Mouse (Mus musculus) kidney, embryonic 15.5 days (tissue): ENCODE measurements around the gene Slc17a9. TPM values are rescaled to one million over a fixed set of nuclear protein-coding genes. Genes with fewer than 3 reads are reported as not detected.
A peak's percentile ranks its signal among the peaks of the same experiment; 100 is the strongest.
"Not testable (repeated sequence)": the region's sequence is repeated elsewhere in the genome, so short reads cannot be mapped to it uniquely, and the experiment has no call there.

Experiments used
- ATAC-seq: fragments of 200-750 bp; cut with Nextera tagmentation; replicated peaks from 2 replicates; pipeline ENCODE4 v1.8.0; 2017; ENCODE audit warnings: moderate TSS enrichment; ENCODE audit not compliant: low FRiP score
- H3K27ac ChIP-seq: fragments of 300-500 bp; sonication (generic); 2 replicates; pipeline ENCODE4 v1.5.1; 2015; ENCODE audit warnings: mild to moderate bottlenecking, inconsistent platforms
- H3K27me3 ChIP-seq: fragments of 300-500 bp; sonication (generic); 2 replicates; pipeline ENCODE4 v1.6.1; 2015; ENCODE audit warnings: inconsistent platforms
- H3K36me3 ChIP-seq: fragments of 300-500 bp; sonication (generic); 2 replicates; pipeline ENCODE4 v1.6.1; 2015; ENCODE audit warnings: inconsistent platforms
- H3K4me1 ChIP-seq: fragments of 300-500 bp; sonication (generic); 2 replicates; pipeline ENCODE4 v1.6.1; 2015; ENCODE audit warnings: inconsistent platforms
- H3K4me2 ChIP-seq: fragments of 300-500 bp; sonication (generic); 2 replicates; pipeline ENCODE4 v1.6.1; 2015; ENCODE audit warnings: moderate library complexity, mild to moderate bottlenecking, inconsistent platforms
- H3K4me3 ChIP-seq: fragments of 300-500 bp; sonication (generic); replicated peaks from 2 replicates; pipeline ENCODE4 v1.5.1; 2015; ENCODE audit warnings: mild to moderate bottlenecking, inconsistent platforms
- H3K9ac ChIP-seq: fragments of 300-500 bp; sonication (generic); 2 replicates; pipeline ENCODE4 v1.6.1; 2015; ENCODE audit warnings: mild to moderate bottlenecking, inconsistent platforms
- H3K9me3 ChIP-seq: fragments of 300-500 bp; sonication (generic); replicated peaks from 2 replicates; pipeline ENCODE4 v1.6.1; 2016; ENCODE audit warnings: inconsistent platforms
- WGBS: fragments of 180-500 bp; shearing (Covaris S2); methylation state at CpG from one replicate; pipeline ENCODE4 v1.1.7; 2015; ENCODE audit warnings: mixed read lengths; 5-methylcytosine and 5-hydroxymethylcytosine counted together
- polyA plus RNA-seq: library from polyadenylated mRNA; unstranded; fragments of >200 nt; fragmentation: Nextera tagmentation; extraction: Ambion mirVana; gene quantifications from 2 replicates; pipeline ENCODE4 v1.2.1, GENCODE M21; 2015

Slc17a9 gene
- polyA plus RNA-seq, 1 experiment from 2014 or later, result 0.58 TPM

DNA sequence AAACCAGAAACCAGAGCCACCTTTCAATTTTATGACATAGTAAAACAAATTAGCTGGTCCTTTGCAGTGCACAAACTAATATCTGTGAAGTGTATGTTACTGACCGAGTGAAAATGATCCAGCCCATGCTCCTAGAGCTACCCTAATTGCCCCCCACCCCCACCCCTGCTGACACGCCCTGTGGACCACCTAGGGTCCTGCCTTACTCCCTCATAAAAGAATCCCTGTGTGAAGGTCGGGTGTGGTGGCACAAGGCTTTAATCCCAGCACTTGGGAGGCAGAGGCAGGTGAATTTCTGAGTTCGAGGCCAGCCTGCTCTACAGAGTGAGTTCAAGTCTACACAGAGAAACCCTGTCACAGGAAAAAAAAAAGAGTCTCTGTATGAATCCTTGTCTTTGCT lies 13.5 kb upstream of the Slc17a9 start:
- ATAC-seq, result no peak
- peak overlapping the region; percentile 100 for H3K4me3 ChIP-seq
- H3K4me1 ChIP-seq, result peaks cover 23% of the 10 kb centered on the region
- no peaks in the 10 kb centered on the region for H3K27me3 ChIP-seq
- no peaks in the 10 kb centered on the region for H3K9me3 ChIP-seq
- peak overlapping the region; percentile 100 for H3K9ac ChIP-seq
- peak overlapping the region; percentile 75 for H3K4me2 ChIP-seq
- H3K36me3 ChIP-seq, result peaks cover 34% of the 10 kb centered on the region
- WGBS, result 49% methylated on average over 4 of the region's 4 CpGs
- H3K27ac ChIP-seq, result no peak overlapping the region

DNA sequence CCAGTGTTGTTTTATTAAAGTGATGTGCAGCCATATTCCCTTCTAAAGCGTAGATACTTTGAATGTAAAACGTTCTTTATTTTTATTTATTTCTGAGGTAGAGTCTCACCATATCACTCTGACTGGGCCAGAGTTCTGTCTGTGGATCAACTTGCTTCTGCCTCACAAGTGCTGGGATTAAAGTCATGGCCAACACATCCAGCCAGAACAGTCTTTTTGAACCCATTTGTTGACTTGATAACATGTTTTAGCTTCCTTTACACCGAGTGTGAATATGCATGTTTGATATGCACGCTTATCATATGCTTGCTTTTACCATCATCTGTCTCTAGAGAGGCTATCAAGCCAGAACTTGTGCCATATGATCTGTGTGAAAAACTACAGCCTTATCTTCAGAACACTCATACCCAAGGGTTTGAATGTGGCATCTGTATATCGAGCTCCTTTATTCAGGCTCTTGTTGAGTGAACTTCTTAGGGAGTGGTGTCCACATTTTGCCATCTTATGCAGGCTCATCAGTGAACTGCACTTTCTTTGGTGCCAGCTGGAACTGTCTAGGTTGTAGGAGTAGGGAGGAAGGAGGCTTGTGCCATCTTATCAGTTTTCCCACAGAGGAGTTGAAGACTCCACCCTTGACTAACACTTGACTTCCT lies 12.9 kb upstream of the Slc17a9 start:
- Histone ChIP-seq H3K27ac (no peak overlapping the region), H3K4me2 (no peak overlapping the region), H3K4me1 (peaks cover 23% of the 10 kb centered on the region), H3K27me3 (no peaks in the 10 kb centered on the region), H3K9me3 (no peaks in the 10 kb centered on the region), H3K36me3 (peaks cover 41% of the 10 kb centered on the region), H3K9ac (no peak overlapping the region), H3K4me3 (no peak overlapping the region)
- ATAC-seq, result no peak
- 88% methylated on average over 5 of the region's 5 CpGs for WGBS

DNA sequence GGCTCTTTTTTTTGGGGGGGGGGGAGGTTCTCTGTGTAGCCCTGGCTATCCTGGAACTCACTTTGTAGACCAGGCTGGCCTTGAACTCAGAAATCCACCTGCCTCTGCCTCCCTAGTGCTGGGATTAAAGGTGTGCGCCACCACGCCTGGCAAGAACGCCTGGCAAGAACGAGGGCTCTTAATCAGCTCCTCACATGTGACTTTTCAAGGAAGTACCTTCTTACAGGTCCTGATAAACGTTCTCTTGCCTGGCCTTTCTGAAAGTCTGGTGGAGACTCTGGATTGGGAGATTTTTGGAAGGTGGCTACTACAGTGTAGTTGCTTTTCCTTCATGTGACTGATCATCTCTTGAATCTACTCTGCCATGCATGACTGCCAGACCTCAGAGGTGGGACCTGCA lies 2.3 kb upstream of the Slc17a9 start:
- not testable (repeated sequence) for ATAC-seq, H3K4me2 ChIP-seq, H3K27me3 ChIP-seq, H3K9me3 ChIP-seq, H3K4me3 ChIP-seq, H3K27ac ChIP-seq, H3K9ac ChIP-seq
- peaks cover 64% of the 10 kb centered on the region for H3K36me3 ChIP-seq
- 84% methylated on average over 5 of the region's 5 CpGs for WGBS
- H3K4me1 ChIP-seq, result peaks cover 24% of the 10 kb centered on the region

DNA sequence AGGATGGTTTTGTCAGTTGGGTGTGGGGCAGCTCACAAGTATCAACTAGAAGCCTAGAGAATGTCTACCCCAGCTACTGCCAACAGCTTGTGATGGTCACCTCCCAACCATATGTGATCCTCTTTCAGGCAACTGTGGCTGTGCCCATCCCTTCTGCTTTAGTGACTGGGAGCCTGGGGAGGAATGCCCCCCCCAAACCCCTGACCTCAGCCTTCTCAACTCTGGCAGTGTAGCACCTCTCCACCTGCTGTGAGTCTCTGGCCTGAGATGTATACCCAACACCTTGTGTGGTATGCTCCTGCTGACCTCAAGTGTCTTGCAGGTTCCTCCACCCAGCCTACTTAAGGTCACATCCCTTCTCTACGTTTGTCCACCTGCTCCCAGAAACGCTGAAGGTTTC lies 1.2 kb upstream of the Slc17a9 start:
- WGBS, result 59% methylated on average over 2 of the region's 2 CpGs
- Histone ChIP-seq H3K36me3 (peaks cover 53% of the 10 kb centered on the region), H3K4me2 (no peak overlapping the region), H3K9ac (no peak overlapping the region), H3K4me1 (peaks cover 24% of the 10 kb centered on the region), H3K27me3 (no peaks in the 10 kb centered on the region), H3K27ac (no peak overlapping the region), H3K9me3 (no peaks in the 10 kb centered on the region), H3K4me3 (no peak overlapping the region)
- ATAC-seq, result no peak

DNA sequence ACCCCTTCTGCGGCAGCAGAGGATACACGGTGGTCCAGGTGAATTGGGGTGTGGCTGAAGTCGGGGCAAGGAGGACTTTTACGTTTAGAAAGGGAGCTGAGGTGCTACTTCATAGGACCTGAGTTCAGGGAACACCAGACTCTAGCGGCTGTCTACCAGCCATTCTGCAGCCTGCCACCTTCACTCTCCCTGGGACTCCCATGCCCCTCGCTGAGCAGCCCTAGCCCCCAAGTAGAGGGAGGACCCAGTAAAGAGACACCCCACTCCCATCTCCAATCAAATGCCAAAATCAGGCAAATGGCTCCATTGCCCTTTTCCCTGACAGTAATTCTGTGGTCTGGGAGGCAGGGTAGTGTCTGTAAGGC lies 333 bp downstream of the Slc17a9 start:
- WGBS, result 4% methylated on average over 6 of the region's 6 CpGs
- Histone ChIP-seq H3K27ac (no peak overlapping the region), H3K4me2 (peak overlapping the region; percentile 58), H3K27me3 (no peaks in the 10 kb centered on the region), H3K9ac (peak overlapping the region; percentile 41; the same call in 1 of the 2 replicates), H3K4me1 (peaks cover 24% of the 10 kb centered on the region), H3K4me3 (peak overlapping the region; percentile 22), H3K36me3 (peaks cover 37% of the 10 kb centered on the region), H3K9me3 (no peaks in the 10 kb centered on the region)
- no peak; the same call in 1 of the 2 replicates for ATAC-seq

DNA sequence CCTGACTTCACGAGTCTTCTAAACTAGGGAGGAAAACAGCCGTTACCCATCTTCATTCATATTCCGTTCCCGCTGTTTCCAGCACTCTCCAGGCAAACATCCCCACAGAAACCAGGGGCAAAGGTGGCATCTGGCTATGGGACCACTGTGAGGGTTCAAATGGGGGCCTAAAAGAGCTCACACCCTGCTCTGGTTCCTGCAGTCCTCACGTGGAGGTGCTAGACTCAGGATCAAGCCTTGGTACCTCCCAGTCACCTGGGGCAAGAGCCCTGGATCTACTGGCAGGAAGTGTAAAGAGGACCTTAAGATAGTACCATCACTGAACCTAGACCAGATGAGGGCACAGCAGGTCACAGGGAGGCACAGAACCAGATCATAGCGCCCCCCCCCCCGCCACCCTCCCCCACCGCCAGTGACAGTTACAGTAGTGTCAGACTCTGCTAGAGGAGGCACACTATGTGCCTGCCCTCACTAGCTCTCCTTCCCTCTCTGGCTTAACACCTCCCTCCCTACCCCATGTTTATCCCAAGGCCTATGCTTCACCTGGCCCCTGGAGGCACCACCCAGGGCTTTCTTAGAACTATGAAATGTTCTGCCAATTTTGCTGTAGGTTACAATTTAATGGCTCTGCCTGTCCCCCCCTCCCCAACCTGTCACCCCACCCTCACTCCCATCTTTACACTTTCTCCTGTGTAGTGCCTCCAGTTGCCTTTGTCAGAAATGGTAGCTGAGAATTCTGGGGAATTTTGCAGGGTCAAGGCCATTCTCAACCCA lies 980 bp downstream of the Slc17a9 start:
- Histone ChIP-seq H3K4me3 (no peak overlapping the region), H3K27me3 (no peaks in the 10 kb centered on the region), H3K4me2 (peak overlapping the region; percentile 58), H3K9ac (no peak overlapping the region), H3K9me3 (no peaks in the 10 kb centered on the region), H3K4me1 (peaks cover 24% of the 10 kb centered on the region), H3K36me3 (peaks cover 31% of the 10 kb centered on the region), H3K27ac (no peak overlapping the region)
- WGBS, result 25% methylated on average over 8 of the region's 8 CpGs
- ATAC-seq, result no peak

DNA sequence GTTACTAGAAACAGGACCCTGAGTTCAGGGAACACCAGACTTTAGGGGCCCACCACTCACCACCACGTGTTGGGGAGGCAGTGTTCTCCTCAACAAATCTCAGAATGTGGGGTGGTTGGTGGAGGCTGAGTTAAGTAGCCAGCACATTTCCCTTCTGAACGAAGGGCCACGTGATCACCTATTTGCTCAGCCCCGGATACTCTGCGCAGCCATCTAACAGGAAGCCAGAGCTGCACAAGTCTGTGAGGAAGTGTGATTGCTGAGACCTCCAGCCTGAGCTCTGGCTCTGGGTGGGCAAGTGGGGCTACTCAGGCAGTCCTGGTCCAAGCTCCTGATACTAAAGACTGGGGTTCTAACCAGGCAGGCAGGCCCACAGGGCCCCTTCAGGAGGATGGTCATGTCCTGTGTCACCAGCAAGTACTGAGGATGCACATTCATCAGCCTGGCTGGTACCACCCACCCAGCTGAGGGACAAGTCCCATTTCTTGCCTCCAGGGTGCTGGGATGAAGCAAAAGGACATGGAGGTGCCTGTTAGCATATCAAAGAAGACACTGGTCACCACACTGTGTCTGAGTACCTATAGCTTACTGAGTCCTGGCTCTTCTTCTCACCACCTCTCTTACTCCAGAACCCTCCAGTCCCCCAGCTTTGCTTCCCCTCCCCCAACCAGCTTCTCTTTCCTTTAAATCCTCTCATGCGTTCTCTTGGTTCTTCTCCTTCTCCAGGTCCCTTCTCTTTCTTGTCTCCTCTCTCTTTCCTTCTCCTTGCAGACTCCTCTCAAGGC lies 1.8 kb downstream of the Slc17a9 start:
- no peak overlapping the region for H3K4me2 ChIP-seq
- no peak overlapping the region for H3K27ac ChIP-seq
- no peak for ATAC-seq
- H3K36me3 ChIP-seq, result peaks cover 23% of the 10 kb centered on the region
- no peak overlapping the region for H3K4me3 ChIP-seq
- no peak overlapping the region for H3K9ac ChIP-seq
- no peaks in the 10 kb centered on the region for H3K9me3 ChIP-seq
- no peaks in the 10 kb centered on the region for H3K27me3 ChIP-seq
- H3K4me1 ChIP-seq, result peaks cover 24% of the 10 kb centered on the region
- WGBS, result 72% methylated on average over 6 of the region's 6 CpGs

DNA sequence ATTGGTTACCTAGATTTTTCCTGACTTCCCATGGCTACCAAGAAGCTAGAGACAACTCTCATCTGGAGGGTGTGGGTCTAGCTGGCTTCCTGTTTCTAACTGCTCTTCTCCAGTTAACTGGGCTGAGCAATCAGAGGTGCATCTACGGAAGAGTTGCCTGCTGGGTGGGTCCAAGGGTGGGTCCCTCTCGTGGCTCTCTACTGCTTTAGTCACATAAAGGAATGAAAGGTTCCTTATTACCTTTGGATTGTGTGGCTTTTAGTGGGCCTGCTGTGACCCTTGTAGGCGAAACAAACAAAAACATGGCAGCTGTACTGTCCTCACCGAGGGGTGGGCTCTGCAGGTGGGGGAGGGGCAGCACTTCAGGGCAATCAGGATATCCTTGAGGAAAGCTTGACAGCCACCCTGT lies 2.6 kb downstream of the Slc17a9 start:
- 56% methylated on average over 4 of the region's 4 CpGs for WGBS
- peaks cover 15% of the 10 kb centered on the region for H3K36me3 ChIP-seq
- ATAC-seq, result no peak

DNA sequence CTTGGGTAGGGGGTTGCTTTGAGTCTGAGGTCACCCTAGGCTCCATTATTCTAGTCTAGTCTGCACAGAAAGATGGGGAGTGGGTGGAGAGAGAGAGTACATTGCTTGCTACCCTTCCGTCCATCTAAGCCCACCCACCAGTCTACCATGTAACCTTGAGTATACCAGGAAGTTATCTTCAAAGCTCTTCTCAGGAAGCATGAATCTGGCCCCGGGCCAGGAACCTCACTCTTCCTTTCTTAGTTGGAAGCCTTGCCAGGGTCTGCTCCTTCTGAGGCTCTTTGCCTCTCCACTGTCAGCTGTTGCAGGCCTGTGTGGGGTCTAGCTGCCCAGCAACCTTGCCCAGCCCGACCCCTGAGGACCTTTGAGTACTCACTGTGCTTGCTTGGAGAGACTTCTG lies 6.0 kb downstream of the Slc17a9 start:
- no peak overlapping the region for H3K4me2 ChIP-seq
- no peaks in the 10 kb centered on the region for H3K27me3 ChIP-seq
- no peak overlapping the region for H3K27ac ChIP-seq
- H3K4me1 ChIP-seq, result peaks cover under 1% of the 10 kb centered on the region; the same call in 1 of the 2 replicates
- ATAC-seq, result no peak
- H3K4me3 ChIP-seq, result no peak overlapping the region
- H3K9ac ChIP-seq, result no peak overlapping the region
- no peaks in the 10 kb centered on the region for H3K36me3 ChIP-seq
- 56% methylated on average over 3 of the region's 3 CpGs for WGBS
- H3K9me3 ChIP-seq, result no peaks in the 10 kb centered on the region

More for the DNA sequence above, 2.6 kb downstream of the Slc17a9 start:
- H3K4me1 ChIP-seq, result peaks cover 24% of the 10 kb centered on the region
- no peaks in the 10 kb centered on the region for H3K27me3 ChIP-seq
- no peak overlapping the region for H3K27ac ChIP-seq
- no peak overlapping the region for H3K4me2 ChIP-seq
- no peak overlapping the region for H3K4me3 ChIP-seq
- H3K9ac ChIP-seq, result no peak overlapping the region
- no peaks in the 10 kb centered on the region for H3K9me3 ChIP-seq

DNA sequence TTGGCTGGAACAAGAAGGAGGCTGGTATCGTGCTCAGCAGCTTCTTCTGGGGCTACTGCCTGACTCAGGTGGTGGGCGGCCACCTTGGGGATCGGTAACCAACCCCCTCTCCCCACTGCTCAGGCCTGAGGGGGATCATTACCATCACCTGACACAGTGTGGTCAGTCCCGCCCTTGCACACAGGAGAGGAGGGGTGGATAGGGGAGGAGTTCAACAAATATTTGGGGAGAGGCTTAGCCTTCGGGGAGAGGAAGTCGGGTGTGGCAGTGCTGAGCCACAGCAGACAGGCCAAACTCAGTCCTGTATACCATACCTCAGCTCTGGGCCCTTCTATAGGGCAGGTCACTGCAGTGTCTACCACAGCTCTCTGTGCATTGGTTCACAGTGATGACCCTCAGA lies 6.9 kb downstream of the Slc17a9 start:
- H3K9me3 ChIP-seq, result no peaks in the 10 kb centered on the region
- 71% methylated on average over 6 of the region's 6 CpGs for WGBS
- H3K27me3 ChIP-seq, result no peaks in the 10 kb centered on the region
- no peak overlapping the region for H3K4me2 ChIP-seq
- no peaks in the 10 kb centered on the region for H3K36me3 ChIP-seq
- H3K4me1 ChIP-seq, result no peaks in the 10 kb centered on the region
- no peak overlapping the region for H3K27ac ChIP-seq
- ATAC-seq, result no peak
- H3K4me3 ChIP-seq, result no peak overlapping the region
- H3K9ac ChIP-seq, result no peak overlapping the region

DNA sequence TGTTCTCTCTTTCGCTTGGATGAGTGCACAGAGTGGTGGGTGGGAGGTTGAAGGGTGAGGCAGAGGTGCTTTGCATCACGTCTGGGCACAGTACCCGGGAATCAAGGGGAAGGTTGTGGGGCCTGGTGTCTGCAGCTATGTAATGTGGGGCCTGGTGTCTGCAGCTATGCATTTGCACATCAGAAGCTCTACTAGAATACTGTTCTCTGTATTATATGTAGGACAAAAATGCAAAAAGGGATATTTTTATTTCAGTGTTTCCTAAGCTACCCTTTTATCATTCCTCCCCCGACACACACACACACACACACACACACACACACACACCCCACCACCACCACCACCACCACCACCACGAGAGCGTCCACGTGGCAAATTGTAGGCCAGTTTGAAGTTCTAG lies 10.2 kb downstream of the Slc17a9 start:
- no peaks in the 10 kb centered on the region for H3K9me3 ChIP-seq
- H3K9ac ChIP-seq, result no peak overlapping the region
- 82% methylated on average over 7 of the region's 7 CpGs for WGBS
- H3K4me1 ChIP-seq, result no peaks in the 10 kb centered on the region
- ATAC-seq, result no peak
- H3K27me3 ChIP-seq, result no peaks in the 10 kb centered on the region
- no peaks in the 10 kb centered on the region for H3K36me3 ChIP-seq
- no peak overlapping the region for H3K4me3 ChIP-seq
- no peak overlapping the region for H3K4me2 ChIP-seq
- no peak overlapping the region for H3K27ac ChIP-seq

DNA sequence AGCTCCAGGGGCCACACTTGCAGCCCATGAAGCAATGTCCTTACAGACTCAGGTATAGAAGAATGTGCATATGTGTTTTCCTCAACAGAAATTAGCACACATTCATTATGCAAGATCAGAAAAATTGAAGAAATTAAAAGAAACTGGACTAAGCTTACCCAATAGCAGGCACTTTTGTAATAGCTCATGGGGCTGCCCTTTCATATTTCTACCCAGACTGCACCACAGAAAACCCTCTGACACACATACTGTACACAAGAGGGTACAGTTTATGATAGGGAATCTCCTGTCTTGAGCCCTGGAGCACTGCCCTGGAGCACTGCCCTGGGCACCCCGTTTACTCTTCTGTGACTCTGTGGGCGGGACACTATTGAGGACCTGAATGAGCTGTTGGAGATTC lies 12.9 kb downstream of the Slc17a9 start:
- Histone ChIP-seq H3K4me3 (no peak overlapping the region), H3K36me3 (no peaks in the 10 kb centered on the region), H3K9ac (no peak overlapping the region), H3K4me2 (no peak overlapping the region), H3K4me1 (no peaks in the 10 kb centered on the region), H3K27me3 (no peaks in the 10 kb centered on the region), H3K27ac (no peak overlapping the region), H3K9me3 (no peaks in the 10 kb centered on the region)
- 83% methylated on average over 2 of the region's 2 CpGs for WGBS
- no peak for ATAC-seq
